Mouse (Mus musculus) neural tube, embryonic 14.5 days (tissue): ENCODE measurements at regions not wholly inside any gene's neighbourhood (a gene's known extent, or its start where the extent isn't known, plus 50 kb on each side); places are given as distances from the start of the nearest gene placed in this dataset.

ENCODE experiments used
- ATAC-seq: fragments of 200-750 bp; cut with Nextera tagmentation; 2 replicates; pipeline ENCODE4 v1.8.0; 2017; ENCODE audit warnings: low read depth, mild to moderate bottlenecking, moderate TSS enrichment, moderate library complexity
- H3K27ac ChIP-seq: fragments of 300-500 bp; sonication (generic); 2 replicates; pipeline ENCODE4 v1.5.1; 2014; ENCODE audit warnings: low read depth, mild to moderate bottlenecking, control low read depth, low read length, moderate library complexity, mixed read lengths
- H3K27me3 ChIP-seq: fragments of 300-500 bp; sonication (generic); 2 replicates; pipeline ENCODE4 v1.6.1; 2014; ENCODE audit warnings: low read length; ENCODE audit not compliant: control insufficient read depth, insufficient read depth
- H3K36me3 ChIP-seq: fragments of 300-500 bp; sonication (generic); 2 replicates; pipeline ENCODE4 v1.6.1; 2014; ENCODE audit warnings: low read length, mixed read lengths; ENCODE audit not compliant: control insufficient read depth, insufficient read depth
- H3K4me1 ChIP-seq: fragments of 300-500 bp; sonication (generic); 2 replicates; pipeline ENCODE4 v1.6.1; 2014; ENCODE audit warnings: low read length; ENCODE audit not compliant: control insufficient read depth, insufficient read depth
- H3K4me2 ChIP-seq: fragments of 300-500 bp; sonication (generic); 2 replicates; pipeline ENCODE4 v1.6.1; 2014; ENCODE audit warnings: mild to moderate bottlenecking, low read depth, low read length, control low read depth
- H3K4me3 ChIP-seq: fragments of 300-500 bp; sonication (generic); 2 replicates; pipeline ENCODE4 v1.5.1; 2014; ENCODE audit warnings: low read depth, low read length, control low read depth, mixed read lengths
- H3K9ac ChIP-seq: fragments of 300-500 bp; sonication (generic); replicated peaks from 2 replicates; pipeline ENCODE4 v1.6.1; 2014; ENCODE audit warnings: low read depth, mild to moderate bottlenecking, control low read depth, low read length, mixed read lengths
- H3K9me3 ChIP-seq: fragments of 300-500 bp; sonication (generic); 2 replicates; pipeline ENCODE4 v1.6.1; 2016; ENCODE audit warnings: low read length; ENCODE audit not compliant: control insufficient read depth
- WGBS: fragments of 180-500 bp; shearing (Covaris S2); extraction: QIAGEN DNeasy Blood & Tissue Kit; methylation state at CpG from one replicate; pipeline ENCODE4 v1.1.7; 2014; 5-methylcytosine and 5-hydroxymethylcytosine counted together

DNA sequence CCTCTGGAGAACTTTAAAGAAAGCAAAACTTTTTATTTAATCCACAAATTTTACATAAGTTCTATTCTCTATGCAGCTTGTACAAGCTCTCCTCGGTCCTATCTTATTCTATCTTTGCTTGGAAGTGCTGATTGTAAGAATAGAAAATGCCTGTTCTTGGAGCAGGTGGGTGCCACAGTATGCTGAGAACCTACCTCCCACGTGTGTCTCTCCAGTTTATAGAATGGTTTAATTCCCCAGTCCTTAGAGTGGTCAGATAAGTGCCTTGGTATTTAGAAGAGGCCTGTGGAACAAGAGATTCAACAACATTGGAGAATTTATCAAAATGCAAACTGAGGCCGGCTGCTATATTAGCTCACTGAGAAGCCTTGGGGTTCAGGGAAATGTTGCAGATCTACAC lies 639.2 kb upstream of the Zeb2 start:
- WGBS = 84% methylated on average over 3 of the region's 3 CpGs
- no peak overlapping the region for H3K4me3 ChIP-seq
- no peak overlapping the region for H3K9ac ChIP-seq
- no peak overlapping the region for H3K27ac ChIP-seq
- H3K4me1 ChIP-seq = no peaks in the 10 kb centered on the region
- H3K9me3 ChIP-seq = no peaks in the 10 kb centered on the region
- no peaks in the 10 kb centered on the region for H3K36me3 ChIP-seq
- H3K4me2 ChIP-seq = no peak overlapping the region
- H3K27me3 ChIP-seq = no peaks in the 10 kb centered on the region
- ATAC-seq = no peak

DNA sequence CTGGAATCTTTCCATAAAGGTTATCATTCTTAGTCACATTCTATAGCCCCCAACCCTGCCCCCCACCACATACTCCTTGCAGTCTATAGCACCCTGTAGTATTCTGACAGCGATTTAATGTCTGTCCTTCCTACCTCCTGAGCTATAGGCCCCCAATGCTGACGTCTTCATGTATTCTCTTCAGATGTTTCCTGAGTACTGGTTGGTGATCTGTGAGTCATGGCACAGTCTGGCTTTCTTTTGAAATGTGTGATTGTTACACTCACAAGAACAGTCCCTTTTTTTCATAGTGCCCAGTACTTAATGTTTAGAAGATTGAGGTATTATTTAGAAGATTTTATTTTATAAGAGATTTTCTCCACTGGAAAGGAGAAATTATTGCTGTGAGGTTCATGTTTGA lies 634.6 kb upstream of the Zeb2 start:
- H3K27me3 ChIP-seq = no peaks in the 10 kb centered on the region
- H3K4me2 ChIP-seq = no peak overlapping the region
- ATAC-seq = no peak
- H3K4me3 ChIP-seq = no peak overlapping the region
- no peaks in the 10 kb centered on the region for H3K36me3 ChIP-seq
- H3K27ac ChIP-seq = no peak overlapping the region
- H3K9ac ChIP-seq = no peak overlapping the region
- H3K4me1 ChIP-seq = no peaks in the 10 kb centered on the region
- no peaks in the 10 kb centered on the region for H3K9me3 ChIP-seq
- 52% methylated on average over 2 of the region's 2 CpGs for WGBS

DNA sequence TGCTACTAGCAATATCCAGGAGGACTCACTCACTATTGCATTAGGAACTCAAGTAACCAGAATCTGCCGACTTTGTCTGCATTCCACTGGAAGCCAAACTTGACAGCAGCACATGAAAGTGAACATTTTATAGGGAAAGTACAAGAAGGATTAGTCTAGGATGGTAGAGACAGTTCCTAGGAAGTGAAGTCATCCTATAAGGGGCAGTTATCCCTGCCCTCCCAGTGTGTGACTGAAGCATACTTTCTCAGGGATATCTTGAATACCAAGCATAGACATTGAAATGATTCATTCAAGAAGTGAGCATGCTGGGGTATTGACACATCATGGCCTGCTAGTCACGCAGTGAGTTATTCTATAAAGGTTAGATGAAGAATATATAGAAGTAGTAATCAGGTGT lies 632.2 kb upstream of the Zeb2 start:
- Histone ChIP-seq H3K9ac (no peak overlapping the region), H3K4me2 (no peak overlapping the region), H3K27ac (no peak overlapping the region), H3K4me3 (no peak overlapping the region), H3K4me1 (no peaks in the 10 kb centered on the region), H3K9me3 (no peaks in the 10 kb centered on the region), H3K36me3 (no peaks in the 10 kb centered on the region), H3K27me3 (no peaks in the 10 kb centered on the region)
- WGBS = 84% methylated on average over 2 of the region's 2 CpGs
- ATAC-seq = no peak

DNA sequence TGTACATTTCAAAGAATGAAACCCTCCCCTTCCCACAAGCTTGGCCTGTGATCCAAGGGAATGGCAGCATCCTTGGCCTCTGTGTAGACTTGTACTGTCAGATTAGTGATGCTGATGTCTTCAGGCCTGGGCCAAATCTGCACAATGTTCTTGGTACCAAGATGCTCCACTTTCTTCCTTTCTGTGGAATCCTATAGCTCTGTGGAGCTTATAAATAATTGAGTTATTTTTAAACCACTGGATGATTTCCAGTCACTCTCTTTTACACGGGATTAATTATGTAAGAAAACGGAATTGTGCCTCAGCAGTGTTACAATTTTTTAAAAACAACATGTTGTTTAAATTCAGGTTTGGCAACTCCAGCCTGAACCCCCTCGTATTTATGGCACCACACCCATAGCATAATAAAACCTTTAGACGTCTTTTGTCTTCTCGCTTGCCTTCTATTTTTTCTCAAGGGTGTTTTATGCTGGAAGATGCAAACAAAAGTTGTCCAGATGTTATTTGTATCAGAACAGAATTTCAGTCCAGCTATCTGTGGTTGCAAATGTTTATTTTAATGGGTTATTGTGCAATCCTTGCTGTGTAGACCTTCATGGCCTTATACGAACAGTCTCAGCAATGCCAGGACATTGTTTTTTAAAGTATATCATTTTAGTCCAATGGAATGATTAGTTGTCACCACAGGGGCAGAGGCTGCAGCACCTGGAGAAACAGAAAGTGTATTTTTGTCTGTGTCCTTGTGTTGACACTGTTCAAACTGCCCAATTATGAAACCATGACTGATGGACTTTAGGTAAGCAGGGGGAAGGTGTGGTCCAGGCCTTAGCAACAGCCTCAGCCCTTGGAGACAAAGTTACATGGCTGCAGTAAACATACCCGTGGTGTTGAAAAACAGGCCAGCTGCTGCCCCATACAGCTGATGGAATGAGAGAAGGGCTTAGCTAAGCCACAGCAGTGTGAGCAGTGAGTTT lies 630.4 kb upstream of the Zeb2 start:
- H3K27me3 ChIP-seq = no peaks in the 10 kb centered on the region
- WGBS = 71% methylated on average over 7 of the region's 7 CpGs
- H3K36me3 ChIP-seq = no peaks in the 10 kb centered on the region
- no peak overlapping the region for H3K9ac ChIP-seq
- no peak overlapping the region for H3K4me3 ChIP-seq
- H3K27ac ChIP-seq = no peak overlapping the region
- H3K9me3 ChIP-seq = no peaks in the 10 kb centered on the region
- no peak for ATAC-seq
- H3K4me2 ChIP-seq = no peak overlapping the region
- H3K4me1 ChIP-seq = no peaks in the 10 kb centered on the region

DNA sequence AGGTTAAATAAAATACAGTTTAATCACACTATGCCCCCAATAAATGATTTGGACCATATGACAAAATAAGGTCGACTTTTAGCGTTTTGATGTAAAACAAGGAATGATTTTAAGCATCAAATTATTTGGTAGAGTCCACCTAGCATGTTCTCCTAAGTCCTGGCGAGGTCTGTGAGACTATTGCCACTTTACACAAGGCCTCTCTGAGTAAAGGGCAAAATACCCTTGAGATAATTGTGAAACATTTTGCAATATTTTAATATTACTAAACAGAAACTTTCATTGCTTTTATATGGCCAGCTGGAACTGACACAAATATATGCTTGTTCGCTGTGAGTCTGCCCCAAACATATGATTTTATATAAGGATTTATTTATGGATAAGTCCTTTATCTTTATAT lies 629.4 kb upstream of the Zeb2 start:
- H3K4me3 ChIP-seq = no peak overlapping the region
- WGBS = 89% methylated on average over 4 of the region's 4 CpGs
- H3K27me3 ChIP-seq = no peaks in the 10 kb centered on the region
- no peaks in the 10 kb centered on the region for H3K4me1 ChIP-seq
- H3K36me3 ChIP-seq = no peaks in the 10 kb centered on the region
- no peak overlapping the region for H3K4me2 ChIP-seq
- no peak for ATAC-seq
- no peaks in the 10 kb centered on the region for H3K9me3 ChIP-seq
- no peak overlapping the region for H3K27ac ChIP-seq
- H3K9ac ChIP-seq = no peak overlapping the region

DNA sequence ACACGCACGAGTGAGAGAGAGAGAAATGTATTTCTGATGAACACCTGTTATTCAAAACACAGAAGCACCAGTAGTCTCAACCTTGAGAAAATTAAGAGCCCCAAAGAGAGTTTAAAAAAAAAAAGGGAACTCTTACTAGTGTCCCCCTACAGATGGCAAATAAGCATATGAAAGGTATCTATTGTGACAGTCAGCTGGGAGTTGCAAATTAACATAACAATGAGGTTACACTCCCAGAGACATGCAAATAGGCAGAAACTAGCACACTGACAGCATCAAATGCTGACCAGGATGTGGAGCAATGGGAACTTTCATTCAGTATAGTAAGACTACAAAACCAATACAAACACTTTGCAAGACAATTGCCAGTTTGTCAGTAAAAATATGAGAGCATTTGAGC lies 619.1 kb upstream of the Zeb2 start:
- Histone ChIP-seq H3K9ac (no peak overlapping the region), H3K36me3 (no peaks in the 10 kb centered on the region), H3K9me3 (no peaks in the 10 kb centered on the region), H3K4me1 (no peaks in the 10 kb centered on the region), H3K4me3 (no peak overlapping the region), H3K4me2 (no peak overlapping the region), H3K27ac (no peak overlapping the region), H3K27me3 (no peaks in the 10 kb centered on the region)
- 24% methylated on average over 2 of the region's 2 CpGs for WGBS
- no peak for ATAC-seq

DNA sequence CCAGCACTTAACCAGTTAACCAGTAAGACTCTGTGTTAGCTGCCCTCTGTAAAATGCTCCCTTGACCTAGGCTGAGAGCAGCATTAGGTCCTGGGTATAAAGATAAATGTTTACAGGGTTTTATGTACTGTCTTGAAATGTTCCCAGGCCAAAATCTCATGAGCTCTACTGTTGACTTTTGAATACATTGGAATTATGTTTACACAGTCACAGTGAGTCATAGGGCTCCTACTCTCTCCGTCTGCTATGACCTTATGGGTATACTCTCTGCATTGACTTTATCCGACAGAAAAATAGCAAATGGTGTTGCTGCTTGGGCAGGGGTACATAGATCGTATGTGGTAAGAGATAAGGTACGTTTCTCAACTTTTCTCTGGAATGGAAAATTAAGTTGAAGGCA lies 596.8 kb upstream of the Zeb2 start:
- Histone ChIP-seq H3K9ac (no peak overlapping the region), H3K36me3 (no peaks in the 10 kb centered on the region), H3K4me1 (no peaks in the 10 kb centered on the region), H3K4me2 (no peak overlapping the region), H3K27ac (no peak overlapping the region), H3K9me3 (no peaks in the 10 kb centered on the region), H3K4me3 (no peak overlapping the region), H3K27me3 (no peaks in the 10 kb centered on the region)
- ATAC-seq = no peak
- 90% methylated on average over 4 of the region's 4 CpGs for WGBS

DNA sequence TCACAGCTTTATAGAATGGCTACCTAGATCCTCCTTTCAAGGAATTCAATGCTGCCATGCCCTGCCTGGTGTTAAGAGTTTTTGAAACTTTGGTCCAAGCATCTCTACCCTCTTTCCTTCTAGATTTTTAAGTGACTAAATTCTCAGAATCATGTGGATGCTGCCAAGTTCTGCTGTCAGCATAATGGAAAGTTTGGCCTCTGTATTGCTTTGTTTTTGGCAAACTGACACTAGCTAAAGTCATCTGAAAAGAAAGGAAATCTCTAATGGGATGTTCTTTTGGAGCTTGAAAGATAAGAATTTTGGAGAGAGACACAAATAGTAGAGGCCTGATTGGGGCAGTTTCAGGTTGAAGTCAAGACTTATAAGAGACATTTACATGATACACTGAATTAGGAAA lies 589.8 kb upstream of the Zeb2 start:
- ATAC-seq = no peak
- H3K4me1 ChIP-seq = no peaks in the 10 kb centered on the region
- no peak overlapping the region for H3K27ac ChIP-seq
- no peaks in the 10 kb centered on the region for H3K36me3 ChIP-seq
- H3K9me3 ChIP-seq = no peaks in the 10 kb centered on the region
- H3K27me3 ChIP-seq = no peaks in the 10 kb centered on the region
- no peak overlapping the region for H3K4me3 ChIP-seq
- no peak overlapping the region for H3K9ac ChIP-seq
- H3K4me2 ChIP-seq = no peak overlapping the region

DNA sequence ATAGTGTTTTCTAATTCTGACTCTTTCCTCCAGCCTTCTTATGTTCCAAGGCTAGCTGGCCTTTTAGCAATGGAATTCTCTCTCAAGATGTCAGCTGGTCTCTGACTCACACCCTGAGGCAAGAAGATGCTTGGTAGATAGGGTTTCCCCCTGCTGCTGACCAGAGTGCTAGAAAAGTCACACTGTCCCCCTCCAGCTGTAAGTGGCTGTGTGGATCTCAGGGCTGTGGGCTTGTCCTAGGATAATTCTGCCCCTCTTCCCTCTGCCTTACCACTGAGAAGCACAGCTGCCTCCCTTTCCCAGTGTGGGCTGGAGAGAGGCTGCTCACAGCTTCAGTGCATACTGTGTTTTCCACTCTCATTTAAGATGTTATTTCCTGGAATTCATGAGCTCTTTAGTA lies 585.3 kb upstream of the Zeb2 start:
- H3K4me3 ChIP-seq = no peak overlapping the region
- no peaks in the 10 kb centered on the region for H3K36me3 ChIP-seq
- no peak overlapping the region for H3K4me2 ChIP-seq
- no peak overlapping the region for H3K9ac ChIP-seq
- H3K27ac ChIP-seq = no peak overlapping the region
- ATAC-seq = no peak
- no peaks in the 10 kb centered on the region for H3K4me1 ChIP-seq
- H3K27me3 ChIP-seq = no peaks in the 10 kb centered on the region
- H3K9me3 ChIP-seq = no peaks in the 10 kb centered on the region
